Mouse (Mus musculus): ENCODE measurements around the gene Wdr18. TPM values are rescaled to one million over a fixed set of nuclear protein-coding genes. Genes with fewer than 3 reads are reported as not detected.

Wdr18 gene
- polyA plus RNA-seq, 1 experiment = 40.8 TPM

DNA sequence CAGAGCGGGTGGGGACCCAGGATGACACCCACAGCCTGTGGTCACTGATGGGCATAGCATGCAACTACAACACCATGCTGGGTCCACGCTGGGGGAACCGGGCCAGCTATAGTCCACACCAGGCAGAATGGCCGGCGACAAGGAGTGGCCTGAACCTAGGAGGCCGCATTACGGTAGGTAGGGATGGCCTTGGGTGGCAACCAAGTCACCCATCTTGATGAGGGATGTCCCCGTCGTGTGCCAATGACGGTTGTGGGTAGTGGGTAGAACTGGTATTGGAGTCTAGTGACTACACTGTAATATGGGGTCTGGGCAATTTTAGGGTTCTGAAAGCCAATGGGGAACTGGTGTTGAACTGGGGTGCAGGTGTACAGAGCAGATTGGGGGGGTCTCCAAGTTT, 57.0 kb downstream of the Wdr18 start:
- no peak for DNase-seq (ENCODE audit: low read depth, low spot score)
- WGBS = 77% methylated on average over 10 of the region's 10 CpGs

DNA sequence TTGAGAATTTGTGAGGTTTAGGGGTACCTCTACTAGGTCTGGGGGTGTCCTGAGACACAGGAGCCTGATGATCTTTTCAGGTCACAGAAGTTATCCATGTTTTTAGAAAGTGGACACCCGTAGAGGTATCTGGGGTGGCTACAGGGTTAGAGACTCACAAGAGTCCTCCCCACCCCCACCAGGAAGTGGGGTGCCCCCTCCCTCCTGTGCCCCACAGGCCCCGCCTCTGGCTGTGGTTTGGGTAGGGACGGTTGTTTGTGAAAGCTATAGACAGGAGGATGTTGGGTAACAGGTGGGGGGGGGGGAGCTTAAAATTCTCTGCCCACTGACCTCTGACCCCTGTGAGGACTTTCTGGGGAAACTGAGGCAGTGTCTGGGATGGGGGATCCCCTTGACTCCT, 57.4 kb downstream of the Wdr18 start:
- DNase-seq (ENCODE audit: low read depth, low spot score) = no peak
- 44% methylated on average over 3 of the region's 3 CpGs for WGBS

DNA sequence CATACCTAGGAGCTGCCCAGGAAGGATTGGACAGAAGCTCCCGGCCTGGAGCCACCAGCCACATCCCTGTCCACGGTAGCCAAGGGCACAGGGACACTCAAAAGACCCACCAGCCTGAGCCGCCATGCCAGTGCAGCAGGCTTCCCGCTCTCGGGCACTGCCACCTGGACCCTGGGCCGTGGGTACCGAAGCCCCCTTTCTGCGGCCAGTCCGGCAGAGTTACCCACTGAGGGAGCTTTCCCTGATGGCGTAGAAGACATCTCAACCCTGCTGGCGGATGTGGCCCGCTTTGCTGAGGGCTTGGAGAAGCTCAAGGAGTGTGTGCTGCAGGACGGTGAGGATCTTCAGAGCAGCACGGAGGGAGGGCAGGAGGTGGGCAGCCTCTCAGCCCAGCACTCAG, 57.8 kb downstream of the Wdr18 start:
- 80% methylated on average over 14 of the region's 14 CpGs for WGBS
- no peak for DNase-seq (ENCODE audit: low read depth, low spot score)

DNA sequence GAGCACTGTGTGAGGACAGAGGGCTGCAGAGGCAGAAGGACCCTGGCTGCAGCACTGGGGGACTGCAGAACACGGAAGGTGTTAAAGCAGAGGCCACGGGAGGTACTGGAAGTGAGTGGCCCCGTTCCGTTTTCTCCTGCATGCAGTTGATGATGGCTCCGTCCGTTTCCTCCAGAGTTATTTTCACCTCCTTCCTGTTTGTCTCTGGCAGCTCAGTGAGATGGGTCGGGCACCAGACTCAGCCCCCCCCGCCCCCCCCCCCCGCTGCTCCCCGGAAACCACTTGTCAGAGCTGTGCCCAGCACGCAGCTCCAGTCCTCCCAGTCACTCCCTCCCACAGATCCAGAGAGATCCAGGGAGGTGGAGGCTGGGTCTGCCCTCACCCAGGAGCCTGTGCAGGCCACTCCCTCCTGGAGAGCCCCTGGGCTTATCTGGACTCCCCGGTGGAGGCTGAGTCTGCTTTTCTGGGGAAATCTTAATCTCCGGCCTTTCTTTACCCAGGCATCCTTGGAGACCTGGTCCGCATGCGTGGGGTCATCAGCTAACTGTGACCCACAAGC, 58.9 kb downstream of the Wdr18 start:
- no peak for DNase-seq (ENCODE audit: low read depth, low spot score)
- 21% methylated on average over 14 of the region's 15 CpGs for WGBS

DNA sequence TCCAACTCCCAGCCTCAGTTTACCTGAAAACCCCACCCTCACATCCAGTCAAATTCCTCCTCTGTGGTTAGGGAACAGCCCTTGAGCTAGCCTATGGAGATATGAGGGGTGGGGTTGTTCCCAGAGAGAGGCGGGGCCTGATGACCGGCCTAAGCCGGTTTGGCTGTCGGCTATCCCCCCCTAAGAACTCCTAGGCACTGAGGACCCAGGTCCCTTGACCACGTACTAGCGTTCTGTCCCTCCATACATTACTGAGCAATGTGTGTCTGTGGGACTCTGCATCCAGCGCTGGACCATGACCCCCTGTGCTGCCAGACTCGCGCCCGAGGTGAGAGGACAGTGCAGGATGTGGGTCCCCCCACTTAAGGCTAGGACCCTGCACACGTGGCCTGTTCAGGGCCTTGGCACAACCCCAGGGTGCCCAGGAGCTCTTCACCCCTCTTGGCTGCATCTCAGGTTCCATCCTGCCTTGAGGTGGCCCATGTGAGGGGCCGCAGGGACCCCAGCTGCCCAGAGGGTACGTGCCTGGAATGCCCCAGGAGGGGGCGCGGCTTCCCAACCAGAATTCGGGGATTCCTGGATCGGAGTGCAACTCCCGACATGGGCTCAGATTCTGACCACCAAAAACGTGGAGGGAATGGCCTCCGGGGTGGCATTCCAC, 59.6 kb downstream of the Wdr18 start:
- DNase-seq (ENCODE audit: low read depth, low spot score) = no peak
- WGBS = 57% methylated on average over 20 of the region's 20 CpGs

Other genes with a start within 250 kb of the Wdr18 start
- 4.0 and 5.2 TPM in 2 replicates for gene Hcn2, start 243.5 kb upstream of the Wdr18 start, polyA plus RNA-seq (2012; rRNA removed)
- gene Polrmt, start 213.6 kb upstream of the Wdr18 start, polyA plus RNA-seq (2012; rRNA removed) = 57.5 and 63.7 TPM in 2 replicates
- gene Fgf22, start 205.1 kb upstream of the Wdr18 start, polyA plus RNA-seq (2012; rRNA removed) = not detected in 2 replicates
- gene Rnf126, start 193.2 kb upstream of the Wdr18 start, polyA plus RNA-seq (2012; rRNA removed) = 119 and 129 TPM in 2 replicates
- 12.9 and 13.6 TPM in 2 replicates for gene Fstl3, start 182.9 kb upstream of the Wdr18 start, polyA plus RNA-seq (2012; rRNA removed)
- 0.29 and 0.48 TPM in 2 replicates for gene Prss57, start 169.2 kb upstream of the Wdr18 start, polyA plus RNA-seq (2012; rRNA removed)
- gene Palm, start 166.6 kb upstream of the Wdr18 start, polyA plus RNA-seq (2012; rRNA removed) = 15.4 and 17.6 TPM in 2 replicates
- gene Misp, start 139.2 kb upstream of the Wdr18 start, polyA plus RNA-seq (2012; rRNA removed) = 299 and 402 TPM in 2 replicates
- 255 and 340 TPM in 2 replicates for gene Ptbp1, start 105.7 kb upstream of the Wdr18 start, polyA plus RNA-seq (2012; rRNA removed)
- 1.6 and 1.8 TPM in 2 replicates for gene Prtn3, start 85.7 kb upstream of the Wdr18 start, polyA plus RNA-seq (2012; rRNA removed)
- gene Plppr3, start 85.5 kb upstream of the Wdr18 start, polyA plus RNA-seq (2012; rRNA removed) = 3.4 and 4.6 TPM in 2 replicates
- gene Elane, start 73.9 kb upstream of the Wdr18 start, polyA plus RNA-seq (2012; rRNA removed) = not detected in 2 replicates
- 166 and 209 TPM in 2 replicates for gene Cfd, start 69.3 kb upstream of the Wdr18 start, polyA plus RNA-seq (2012; rRNA removed)
- gene Med16, start 51.2 kb upstream of the Wdr18 start, polyA plus RNA-seq (2012; rRNA removed) = 28.6 and 36.5 TPM in 2 replicates
- gene Gm26602, start 49.3 kb upstream of the Wdr18 start, polyA plus RNA-seq (2012; rRNA removed) = not detected in 2 replicates
- gene Kiss1r, start 43.2 kb upstream of the Wdr18 start, polyA plus RNA-seq (2012; rRNA removed) = 1.9 and 3.0 TPM in 2 replicates
- gene R3hdm4, start 38.9 kb upstream of the Wdr18 start, polyA plus RNA-seq (2012; rRNA removed) = 92.4 and 94.6 TPM in 2 replicates
- 3.6 and 9.1 TPM in 2 replicates for gene Arid3a, start 33.1 kb upstream of the Wdr18 start, polyA plus RNA-seq (2012; rRNA removed)
- gene Grin3b, start 10.6 kb downstream of the Wdr18 start, polyA plus RNA-seq (2012; rRNA removed) = not detected in 2 replicates
- gene Tmem259, start 24.2 kb downstream of the Wdr18 start, polyA plus RNA-seq (2012; rRNA removed) = 194 and 223 TPM in 2 replicates
- 49.1 and 56.1 TPM in 2 replicates for gene Cnn2, start 28.4 kb downstream of the Wdr18 start, polyA plus RNA-seq (2012; rRNA removed)
- 17.3 and 24.5 TPM in 2 replicates for gene Abca7, start 36.3 kb downstream of the Wdr18 start, polyA plus RNA-seq (2012; rRNA removed)
- gene Arhgap45, start 56.5 kb downstream of the Wdr18 start, polyA plus RNA-seq (2012; rRNA removed) = 33.5 and 42.4 TPM in 2 replicates
- 146 and 172 TPM in 2 replicates for gene Polr2e, start 79.6 kb downstream of the Wdr18 start, polyA plus RNA-seq (2012; rRNA removed)
- gene Gpx4, start 87.0 kb downstream of the Wdr18 start, polyA plus RNA-seq (2012; rRNA removed) = 282 and 473 TPM in 2 replicates
- gene Sbno2, start 145.4 kb downstream of the Wdr18 start, polyA plus RNA-seq (2012; rRNA removed) = 67.2 and 91.7 TPM in 2 replicates
- 112 and 115 TPM in 2 replicates for gene Stk11, start 155.7 kb downstream of the Wdr18 start, polyA plus RNA-seq (2012; rRNA removed)
- 1,215 and 1,440 TPM in 2 replicates for gene Atp5d, start 178.5 kb downstream of the Wdr18 start, polyA plus RNA-seq (2012; rRNA removed)
- gene Cbarp, start 180.7 kb downstream of the Wdr18 start, polyA plus RNA-seq (2012; rRNA removed) = 5.0 TPM in 2 replicates
- gene Midn, start 188.1 kb downstream of the Wdr18 start, polyA plus RNA-seq (2012; rRNA removed) = 62.7 and 89.3 TPM in 2 replicates
- gene Cirbp, start 205.8 kb downstream of the Wdr18 start, polyA plus RNA-seq (2012; rRNA removed) = 52.6 and 63.1 TPM in 2 replicates
- 15.9 and 18.2 TPM in 2 replicates for gene 1600002K03Rik, start 212.8 kb downstream of the Wdr18 start, polyA plus RNA-seq (2012; rRNA removed)
- 0.95 and 1.1 TPM in 2 replicates for gene Efna2, start 219.3 kb downstream of the Wdr18 start, polyA plus RNA-seq (2012; rRNA removed)